Mouse (Mus musculus) E14TG2a.4 (cell line): ENCODE results near the gene Acot6.

ENCODE experiments used
- CTCF ChIP-seq: conservative IDR thresholded peaks from 2 replicates; pipeline ENCODE4 v1.5.1; 2014; ENCODE audit warnings: low read length
- NANOG ChIP-seq: IDR thresholded peaks from 2 replicates; pipeline ENCODE4 v1.6.1; 2014; ENCODE audit warnings: borderline replicate concordance, low read length, mixed read lengths
- POU5F1 ChIP-seq: IDR thresholded peaks from 2 replicates; pipeline ENCODE4 v1.6.1; 2014; ENCODE audit warnings: low read length, borderline replicate concordance

- no peak for TF ChIP-seq CTCF
- no peak for TF ChIP-seq POU5F1
- TF ChIP-seq NANOG, result no peak
Observed at GRCm38 (mm10) chr12:84160491-84160890, 60.0 kb downstream of the Acot6 start.
